Mouse (Mus musculus) cerebellum, adult 2 months (tissue): Measurements from ENCODE around the gene Mbnl1. TPM values are rescaled to one million over a fixed set of nuclear protein-coding genes. Genes with fewer than 3 reads are reported as not detected.
"Not testable (repeated sequence)": the region's sequence is repeated elsewhere in the genome, so short reads cannot be mapped to it uniquely, and the experiment has no call there.

Source experiments
- DNase-seq, 2 experiments: peaks; one replicate each; pipeline ENCODE4 v3.0.0; 2021
- H3K27ac ChIP-seq: fragments of 200-500 bp; 2 replicates; pipeline ENCODE4 v1.5.1; 2012; ENCODE audit warnings: low read length, control low read depth, inconsistent platforms; ENCODE audit not compliant: insufficient read depth
- H3K27me3 ChIP-seq: fragments of 200-500 bp; 2 replicates; pipeline ENCODE4 v1.6.1; 2012; ENCODE audit warnings: inconsistent platforms, mild to moderate bottlenecking, low read length, moderate library complexity; ENCODE audit not compliant: control insufficient read depth, insufficient read depth
- H3K4me1 ChIP-seq: fragments of 200-500 bp; 2 replicates; pipeline ENCODE4 v1.6.1; 2011; ENCODE audit warnings: low read length; ENCODE audit not compliant: control insufficient read depth, insufficient read depth
- H3K4me3 ChIP-seq: fragments of 200-500 bp; replicated peaks from 2 replicates; pipeline ENCODE3; 2011; ENCODE audit warnings: mild to moderate bottlenecking, low read depth, low read length, control low read depth; ENCODE audit not compliant: insufficient read depth
- CTCF ChIP-seq: fragments of 200-500 bp; IDR thresholded peaks from 2 replicates; pipeline ENCODE4 v1.5.1; 2011; ENCODE audit warnings: low read depth, mild to moderate bottlenecking, control low read depth, low read length, moderate library complexity, borderline replicate concordance; ENCODE audit not compliant: insufficient read depth
- POLR2A ChIP-seq: fragments of 200-500 bp; IDR thresholded peaks from 2 replicates; pipeline ENCODE4 v1.6.1; 2011; ENCODE audit warnings: low read length, control low read depth, borderline replicate concordance; ENCODE audit not compliant: insufficient read depth
- WGBS: fragments of 180-500 bp; shearing (Covaris S2); methylation state at CpG from one replicate; pipeline ENCODE4 v1.1.7; 2018; 5-methylcytosine and 5-hydroxymethylcytosine counted together
- polyA plus RNA-seq: library from polyadenylated mRNA; depleted of rRNA; stranded (reverse); fragments of >200 nt; gene quantifications from 2 replicates; pipeline ENCODE4 v1.2.3, GENCODE M21; 2012

The Mbnl1 gene
- polyA plus RNA-seq, 1 experiment = 62.7 TPM

GRCm38 (mm10) chr3:60483305-60483704 lies 10.7 kb downstream of the Mbnl1 start:
- Histone ChIP-seq H3K27ac (no peak overlapping the region), H3K4me1 (no peaks in the 10 kb centered on the region), H3K4me3 (no peak overlapping the region), H3K27me3 (no peaks in the 10 kb centered on the region)
- no peak for DNase-seq
- TF ChIP-seq CTCF = no peak
- TF ChIP-seq POLR2A = no peak

- DNase-seq = no peak
- Histone ChIP-seq H3K4me3 (no peak overlapping the region), H3K27ac (no peak overlapping the region), H3K4me1 (no peaks in the 10 kb centered on the region), H3K27me3 (no peaks in the 10 kb centered on the region)
- TF ChIP-seq CTCF (no peak), POLR2A (no peak)
- WGBS = 95% methylated on average over 4 of the region's 4 CpGs
These were observed 13.5 kb downstream of the Mbnl1 start for GRCm38 (mm10) chr3:60485987-60486712.

GRCm38 (mm10) chr3:60486713-60487170 lies 14.1 kb downstream of the Mbnl1 start:
- Histone ChIP-seq H3K4me3 (no peak overlapping the region), H3K27me3 (no peaks in the 10 kb centered on the region), H3K4me1 (no peaks in the 10 kb centered on the region), H3K27ac (no peak overlapping the region)
- TF ChIP-seq CTCF (no peak), POLR2A (no peak)
- 85% methylated on average over 3 of the region's 3 CpGs for WGBS
- no peak for DNase-seq

- TF ChIP-seq POLR2A = no peak
- TF ChIP-seq CTCF = no peak
- Histone ChIP-seq H3K27ac (no peak overlapping the region), H3K27me3 (no peaks in the 10 kb centered on the region), H3K4me3 (no peak overlapping the region), H3K4me1 (no peaks in the 10 kb centered on the region)
- WGBS = 97% methylated on average over 6 of the region's 6 CpGs
- DNase-seq = no peak
These were observed 16.9 kb downstream of the Mbnl1 start for GRCm38 (mm10) chr3:60489509-60489908.

GRCm38 (mm10) chr3:60494774-60495535 lies 22.3 kb downstream of the Mbnl1 start:
- WGBS = 41% methylated on average over 9 of the region's 16 CpGs
- not testable (repeated sequence) for H3K4me3 ChIP-seq, H3K27me3 ChIP-seq, H3K27ac ChIP-seq, H3K4me1 ChIP-seq, DNase-seq

GRCm38 (mm10) chr3:60496197-60496596 lies 23.6 kb downstream of the Mbnl1 start:
- H3K4me1 ChIP-seq = peaks cover 5% of the 10 kb centered on the region; the same call in 1 of the 2 replicates
- TF ChIP-seq CTCF = no peak
- TF ChIP-seq POLR2A = no peak
- 87% methylated on average over 5 of the region's 5 CpGs for WGBS

GRCm38 (mm10) chr3:60498151-60498550 lies 25.5 kb downstream of the Mbnl1 start:
- H3K4me1 ChIP-seq = peaks cover 7% of the 10 kb centered on the region; the same call in 1 of the 2 replicates
- DNase-seq = no peak
- H3K4me3 ChIP-seq = no peak overlapping the region
- TF ChIP-seq POLR2A (no peak), CTCF (no peak)
- H3K27me3 ChIP-seq = no peaks in the 10 kb centered on the region
- WGBS = 97% methylated on average over 2 of the region's 2 CpGs
- no peak overlapping the region for H3K27ac ChIP-seq

More at GRCm38 (mm10) chr3:60496197-60496596, 23.6 kb downstream of the Mbnl1 start:
- Histone ChIP-seq H3K4me3 (no peak overlapping the region), H3K27me3 (no peaks in the 10 kb centered on the region), H3K27ac (no peak overlapping the region)
- DNase-seq = no peak

GRCm38 (mm10) chr3:60498646-60499045 lies 26.0 kb downstream of the Mbnl1 start:
- Histone ChIP-seq H3K27ac (no peak overlapping the region), H3K4me1 (peaks cover 7% of the 10 kb centered on the region; the same call in 1 of the 2 replicates), H3K27me3 (no peaks in the 10 kb centered on the region), H3K4me3 (no peak overlapping the region)
- no peak for TF ChIP-seq POLR2A
- TF ChIP-seq CTCF = no peak
- 89% methylated on average over 3 of the region's 3 CpGs for WGBS
- DNase-seq = no peak
